Mouse (Mus musculus) heart, adult 2 months (tissue): ENCODE data around the gene Lect2. TPM values are rescaled to one million over a fixed set of nuclear protein-coding genes. Genes with fewer than 3 reads are reported as not detected.

Experiments used
- DNase-seq, 2 experiments: peaks; one replicate each; pipeline ENCODE4 v3.0.0; 2021
- H3K27ac ChIP-seq: fragments of 200-600 bp; 2 replicates; pipeline ENCODE4 v1.8.1; 2022
- H3K27me3 ChIP-seq: fragments of 200-500 bp; 2 replicates; pipeline ENCODE4 v1.6.1; 2012; ENCODE audit warnings: mild to moderate bottlenecking, low read length, inconsistent platforms, mixed read lengths; ENCODE audit not compliant: control insufficient read depth, insufficient read depth
- H3K36me3 ChIP-seq: fragments of 200-500 bp; 2 replicates; pipeline ENCODE4 v1.6.1; 2012; ENCODE audit warnings: low read length, inconsistent platforms; ENCODE audit not compliant: control insufficient read depth, insufficient read depth
- H3K4me1 ChIP-seq: fragments of 200-500 bp; 2 replicates; pipeline ENCODE4 v1.6.1; 2011; ENCODE audit warnings: low read length; ENCODE audit not compliant: control insufficient read depth, insufficient read depth
- H3K4me3 ChIP-seq: fragments of 200-600 bp; 2 replicates; pipeline ENCODE4 v1.8.1; 2022
- H3K79me2 ChIP-seq: fragments of 200-500 bp; replicated peaks from 2 replicates; pipeline ENCODE4 v1.6.1; 2012; ENCODE audit warnings: mild to moderate bottlenecking, inconsistent platforms, low read length, moderate library complexity, mixed read lengths; ENCODE audit not compliant: control insufficient read depth, insufficient read depth
- H3K9ac ChIP-seq: fragments of 200-500 bp; 2 replicates; pipeline ENCODE4 v1.6.1; 2012; ENCODE audit warnings: low read depth, mild to moderate bottlenecking, control low read depth, inconsistent platforms, low read length, mixed read lengths
- CTCF ChIP-seq: fragments of 200-600 bp; IDR thresholded peaks from 2 replicates; pipeline ENCODE4 v1.8.1; 2022; ENCODE audit warnings: antibody characterized with exemption, mild to moderate bottlenecking, moderate library complexity
- EP300 ChIP-seq: fragments of 200-500 bp; IDR thresholded peaks from 2 replicates; pipeline ENCODE4 v1.6.1; 2011; ENCODE audit warnings: low read depth, low read length, control low read depth; ENCODE audit not compliant: insufficient read depth
- POLR2A ChIP-seq: fragments of 200-500 bp; IDR thresholded peaks from 2 replicates; pipeline ENCODE4 v1.6.1; 2011; ENCODE audit warnings: mild to moderate bottlenecking, low read depth, low read length, control low read depth; ENCODE audit not compliant: insufficient read depth
- WGBS: fragments of 180-500 bp; shearing (Covaris S2); methylation state at CpG from one replicate; pipeline ENCODE4 v1.1.7; 2018; 5-methylcytosine and 5-hydroxymethylcytosine counted together
- intact Hi-C: fragments of 180-260 bp; cut with DNase I; formaldehyde crosslinking; loops from one replicate; pipeline ENCODE4 v1.15.1; 2025
- polyA plus RNA-seq: library from polyadenylated mRNA; depleted of rRNA; stranded (reverse); fragments of >200 nt; gene quantifications from 2 replicates; pipeline ENCODE4 v1.2.3, GENCODE M21; 2012
- total RNA-seq, 2 experiments: library from RNA; stranded (reverse); gene quantifications; 2 replicates each; pipeline ENCODE4 v1.2.3; 2021

Lect2 gene
- total and polyA plus RNA-seq, 3 experiments, result not detected

DNA sequence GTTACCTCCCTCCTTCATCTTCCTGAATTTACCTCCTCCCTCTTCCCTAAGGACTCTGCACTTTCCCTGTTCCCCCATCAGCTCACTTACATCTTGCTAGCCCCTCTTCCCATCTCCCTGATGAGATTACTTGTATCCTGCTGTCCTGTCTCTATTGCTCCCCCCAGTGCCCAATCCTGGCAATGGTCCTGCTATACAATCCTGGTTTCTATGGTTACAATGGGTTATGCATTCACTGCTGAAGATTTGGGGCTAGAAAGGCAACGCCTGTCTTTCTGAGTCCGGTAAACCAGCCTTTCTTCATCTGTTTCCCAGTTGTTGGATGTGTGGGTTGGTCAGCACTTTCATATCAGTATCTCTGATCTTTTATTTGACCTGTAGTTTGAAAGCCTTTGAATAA lies 6.1 kb upstream of the Lect2 start:
- TF ChIP-seq POLR2A (no peak), CTCF (peak; percentile 35), EP300 (no peak)
- intact Hi-C loops, result loop anchor here (2.0 kb wide), 1 partner anchor 180 kb away; no protein-coding TSS in a partner anchor
- no peak overlapping the region for H3K9ac ChIP-seq
- no peaks in the 10 kb centered on the region for H3K27me3 ChIP-seq
- H3K27ac ChIP-seq, result no peak overlapping the region
- H3K79me2 ChIP-seq, result no peaks in the 10 kb centered on the region
- H3K4me3 ChIP-seq, result no peak overlapping the region
- peaks cover 3% of the 10 kb centered on the region for H3K4me1 ChIP-seq
- no peak for DNase-seq
- H3K36me3 ChIP-seq, result no peaks in the 10 kb centered on the region
- 46% methylated on average over 2 of the region's 2 CpGs for WGBS

DNA sequence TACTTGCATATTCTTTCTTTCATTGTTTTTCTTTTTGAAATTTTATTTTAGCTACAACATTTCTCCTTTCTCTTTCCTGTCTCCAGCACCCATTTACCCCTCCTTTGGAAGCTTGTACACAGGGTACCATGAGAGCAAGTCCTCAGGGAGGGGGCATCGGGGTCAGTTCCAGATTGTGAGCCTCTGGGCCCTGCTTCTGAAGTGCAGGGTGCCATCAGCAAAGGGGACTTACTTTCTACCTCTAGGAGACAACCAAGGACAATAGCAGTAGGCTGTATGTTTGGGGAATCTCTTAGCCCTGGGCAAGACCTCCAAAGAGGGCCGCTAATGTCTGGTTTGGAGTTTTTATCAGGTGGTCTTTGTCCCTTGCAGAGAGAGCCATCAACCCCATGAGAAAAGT lies 5.6 kb upstream of the Lect2 start:
- no peaks in the 10 kb centered on the region for H3K79me2 ChIP-seq
- no peak overlapping the region for H3K4me3 ChIP-seq
- H3K27ac ChIP-seq, result no peak overlapping the region
- TF ChIP-seq CTCF (no peak), POLR2A (no peak)
- no peak overlapping the region for H3K9ac ChIP-seq
- no peak for DNase-seq
- intact Hi-C loops, result loop anchor here (2.0 kb wide), 1 partner anchor 181 kb away; no protein-coding TSS in a partner anchor
- H3K27me3 ChIP-seq, result no peaks in the 10 kb centered on the region
- H3K36me3 ChIP-seq, result no peaks in the 10 kb centered on the region
- peaks cover 5% of the 10 kb centered on the region for H3K4me1 ChIP-seq
- WGBS, result 66% methylated on average over 2 of the region's 2 CpGs

DNA sequence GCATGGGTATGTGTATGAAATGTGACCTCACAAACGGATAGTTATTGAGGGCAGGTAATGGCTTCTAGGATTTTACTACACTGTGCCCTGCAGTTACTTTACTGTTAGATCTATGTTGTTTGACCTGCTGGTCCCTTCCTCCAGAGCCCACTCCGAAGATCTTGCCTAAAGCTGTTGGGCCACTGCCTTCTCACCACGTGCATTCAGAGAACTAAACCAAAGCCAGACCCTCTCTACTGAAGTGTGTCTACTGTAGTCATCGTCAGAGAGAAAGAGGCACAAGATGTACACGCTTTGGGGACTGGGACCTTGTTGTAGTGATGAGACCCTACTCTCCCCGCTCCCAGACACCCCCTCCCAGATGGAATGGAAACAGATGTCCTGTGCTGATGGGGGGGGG lies 3.4 kb upstream of the Lect2 start:
- Histone ChIP-seq H3K36me3 (no peaks in the 10 kb centered on the region), H3K9ac (no peak overlapping the region), H3K4me1 (peaks cover 5% of the 10 kb centered on the region), H3K27ac (no peak overlapping the region), H3K79me2 (no peaks in the 10 kb centered on the region), H3K4me3 (no peak overlapping the region), H3K27me3 (no peaks in the 10 kb centered on the region)
- 62% methylated on average over 6 of the region's 6 CpGs for WGBS
- intact Hi-C loops, result no loop called here
- DNase-seq, result peak in 1 of 2 experiments; percentile 2
- TF ChIP-seq CTCF (no peak), POLR2A (no peak), EP300 (no peak)

DNA sequence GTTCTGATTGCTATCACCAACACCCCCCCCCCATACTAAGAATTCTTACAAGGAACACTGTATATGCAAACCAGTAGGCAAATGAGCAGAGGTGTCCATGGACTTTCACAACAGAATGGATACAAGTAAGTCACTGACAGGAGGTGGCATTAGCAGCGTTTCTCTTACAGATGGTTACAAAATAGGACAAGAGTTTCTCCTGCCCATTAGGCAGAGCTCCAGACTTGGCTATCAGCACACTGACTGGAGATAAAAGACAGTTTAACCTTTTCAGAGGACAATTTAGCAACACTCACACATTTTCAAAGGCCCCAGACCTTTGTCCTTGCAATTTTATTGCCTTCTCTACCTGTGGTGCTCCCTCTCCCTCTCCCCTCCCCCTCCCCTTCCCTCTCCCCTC lies 2.3 kb upstream of the Lect2 start:
- no peak overlapping the region for H3K4me3 ChIP-seq
- H3K79me2 ChIP-seq, result no peaks in the 10 kb centered on the region
- peak; percentile 35 to 57 for DNase-seq
- no peaks in the 10 kb centered on the region for H3K27me3 ChIP-seq
- WGBS, result 10% methylated on average over 1 of the region's 1 CpGs
- H3K27ac ChIP-seq, result no peak overlapping the region
- peaks cover 5% of the 10 kb centered on the region for H3K4me1 ChIP-seq
- TF ChIP-seq POLR2A (no peak), CTCF (no peak), EP300 (no peak)
- intact Hi-C loops, result no loop called here
- no peaks in the 10 kb centered on the region for H3K36me3 ChIP-seq
- H3K9ac ChIP-seq, result no peak overlapping the region

DNA sequence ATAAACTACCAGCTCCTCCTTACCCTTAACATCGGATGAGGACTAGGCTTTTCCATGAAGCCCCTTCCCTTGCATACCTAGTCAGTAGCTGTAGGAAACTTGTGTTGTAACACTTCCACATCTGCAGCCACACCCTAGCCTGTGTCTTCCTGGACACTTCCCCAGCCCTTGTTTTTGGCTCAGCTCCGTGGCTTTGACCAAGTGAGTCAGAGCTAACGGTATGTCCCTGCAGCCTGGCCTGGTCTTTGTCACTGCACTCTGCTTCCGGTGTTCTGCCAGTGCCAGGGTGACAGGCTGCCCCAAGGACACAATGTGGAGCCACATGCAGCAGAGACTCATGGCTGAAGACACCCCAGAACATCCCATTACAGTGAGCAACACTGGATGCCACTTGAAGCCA lies 1.1 kb upstream of the Lect2 start:
- Histone ChIP-seq H3K27ac (no peak overlapping the region; the same call in 1 of the 2 replicates), H3K27me3 (no peaks in the 10 kb centered on the region), H3K79me2 (no peaks in the 10 kb centered on the region), H3K4me1 (peaks cover 5% of the 10 kb centered on the region), H3K4me3 (no peak overlapping the region), H3K9ac (no peak overlapping the region), H3K36me3 (no peaks in the 10 kb centered on the region)
- WGBS, result 14% methylated on average over 4 of the region's 4 CpGs
- intact Hi-C loops, result no loop called here
- TF ChIP-seq EP300, result peak; percentile 85
- no peak for TF ChIP-seq CTCF
- peak; percentile 51 to 79 for DNase-seq

DNA sequence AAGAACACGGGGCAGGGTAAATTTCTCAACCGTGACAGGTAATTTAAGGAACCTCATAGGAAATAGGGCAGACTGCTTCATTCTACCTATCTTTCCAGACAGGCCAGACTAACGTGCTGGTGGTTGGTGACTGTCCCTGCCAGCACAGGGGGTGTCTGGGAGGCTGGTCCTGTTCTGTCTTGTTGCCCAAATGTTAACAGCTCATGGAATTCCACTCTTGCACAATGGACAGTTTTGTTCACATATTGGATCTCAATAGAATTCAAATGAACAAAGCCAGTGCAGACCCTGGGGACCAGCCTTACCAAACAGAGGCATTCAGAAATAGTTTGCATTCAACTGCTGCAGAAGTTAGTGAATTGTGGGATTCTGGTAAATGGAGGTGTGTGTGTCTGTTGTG lies 3.3 kb downstream of the Lect2 start:
- no peak overlapping the region for H3K4me3 ChIP-seq
- 78% methylated on average over 3 of the region's 3 CpGs for WGBS
- H3K4me1 ChIP-seq, result peaks cover 5% of the 10 kb centered on the region
- no peaks in the 10 kb centered on the region for H3K79me2 ChIP-seq
- H3K9ac ChIP-seq, result no peak overlapping the region
- TF ChIP-seq POLR2A (no peak), EP300 (no peak), CTCF (no peak)
- H3K27me3 ChIP-seq, result no peaks in the 10 kb centered on the region
- no peak overlapping the region for H3K27ac ChIP-seq
- H3K36me3 ChIP-seq, result no peaks in the 10 kb centered on the region
- DNase-seq, result peak in 1 of 2 experiments; percentile 1
- intact Hi-C loops, result no loop called here
